Mouse (Mus musculus): ENCODE data around the gene Tcerg1l.

DNA sequence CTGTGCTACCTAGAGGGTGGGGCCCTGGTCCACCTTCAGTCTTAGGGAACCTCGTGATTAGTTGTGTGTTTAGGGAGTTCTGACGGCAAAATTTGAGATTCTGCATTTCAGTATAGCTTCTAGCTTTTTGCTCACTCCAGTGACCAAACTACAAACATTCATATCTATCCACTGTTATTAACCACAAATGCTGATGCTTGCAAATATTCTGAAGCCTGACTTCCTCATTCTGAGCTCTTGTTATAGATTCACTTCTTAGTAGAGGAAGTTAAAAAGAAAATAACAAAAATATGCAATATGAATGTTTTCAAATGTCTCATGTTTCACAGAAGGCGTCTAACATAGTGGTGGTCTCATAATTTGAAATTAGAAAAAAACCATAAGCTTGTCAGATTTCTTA, 8.5 kb downstream of the Tcerg1l start:
- TF ChIP-seq CTCF (IDR thresholded peaks at IDR 0.05; ENCODE audit: borderline replicate concordance, insufficient read depth, low read length) = no peak
- TF ChIP-seq POLR2A (IDR thresholded peaks at IDR 0.05; ENCODE audit: low read depth, low read length) = no peak
